Mouse (Mus musculus): Measurements from ENCODE around the gene Aff4. TPM values are rescaled to one million over a fixed set of nuclear protein-coding genes. Genes with fewer than 3 reads are reported as not detected.
"Not testable (repeated sequence)": the region's sequence is repeated elsewhere in the genome, so short reads cannot be mapped to it uniquely, and the experiment has no call there.

The Aff4 gene
- polyA plus RNA-seq, 1 experiment from 2014 or later, result 50.7 TPM

- no peak overlapping the region for H3K27ac ChIP-seq
- H3K4me3 ChIP-seq, result no peak overlapping the region
- no peaks in the 10 kb centered on the region for H3K9me3 ChIP-seq
- no peak for ATAC-seq (ENCODE audit: insufficient number of reproducible peaks, low FRiP score, low TSS enrichment, low read depth)
- no peaks in the 10 kb centered on the region for H3K27me3 ChIP-seq
- 91% methylated on average over 4 of the region's 4 CpGs for WGBS
- H3K4me2 ChIP-seq, result no peak overlapping the region
- H3K4me1 ChIP-seq, result no peaks in the 10 kb centered on the region
- H3K9ac ChIP-seq, result no peak overlapping the region
- peaks cover 86% of the 10 kb centered on the region for H3K36me3 ChIP-seq
These were observed 63.2 kb downstream of the Aff4 start for GRCm38 (mm10) chr11:53413871-53414270.

GRCm38 (mm10) chr11:53418048-53418447 lies 67.4 kb downstream of the Aff4 start:
- no peak overlapping the region for H3K27ac ChIP-seq
- no peak overlapping the region for H3K9ac ChIP-seq
- no peaks in the 10 kb centered on the region for H3K9me3 ChIP-seq
- ATAC-seq (ENCODE audit: insufficient number of reproducible peaks, low FRiP score, low TSS enrichment, low read depth), result no peak
- H3K4me3 ChIP-seq, result no peak overlapping the region
- H3K27me3 ChIP-seq, result no peaks in the 10 kb centered on the region
- no peak overlapping the region for H3K4me2 ChIP-seq
- peaks cover 75% of the 10 kb centered on the region for H3K36me3 ChIP-seq
- H3K4me1 ChIP-seq, result no peaks in the 10 kb centered on the region

- H3K27ac ChIP-seq, result no peak within 1 kb of the TSS
- ATAC-seq (ENCODE audit: insufficient number of reproducible peaks, low FRiP score, low TSS enrichment, low read depth), result no peak
- H3K4me1 ChIP-seq, result no peaks in the 10 kb centered on the region
- H3K4me2 ChIP-seq, result no peak within 1 kb of the TSS
- no peaks in the 10 kb centered on the region for H3K27me3 ChIP-seq
- peaks cover 30% of the 10 kb centered on the region for H3K36me3 ChIP-seq
- H3K9me3 ChIP-seq, result no peaks in the 10 kb centered on the region
- no peak within 1 kb of the TSS for H3K9ac ChIP-seq
- WGBS, result 89% methylated on average over 4 of the region's 4 CpGs
- no peak within 1 kb of the TSS for H3K4me3 ChIP-seq
These were observed 72.4 kb downstream of the Aff4 start, which contains the start of gene Leap2 for GRCm38 (mm10) chr11:53423036-53423435. Gene Leap2, minus strand, starts transcription at chr11:53423170.

- Histone ChIP-seq H3K27me3 (no peaks in the 10 kb centered on the region), H3K27ac (no peak overlapping the region), H3K9ac (no peak overlapping the region), H3K4me3 (no peak overlapping the region), H3K4me1 (peaks cover 7% of the 10 kb centered on the region), H3K9me3 (no peaks in the 10 kb centered on the region), H3K36me3 (peaks cover 24% of the 10 kb centered on the region), H3K4me2 (no peak overlapping the region)
- no peak for ATAC-seq (ENCODE audit: insufficient number of reproducible peaks, low FRiP score, low TSS enrichment, low read depth)
- 73% methylated on average over 2 of the region's 2 CpGs for WGBS
These were observed 74.2 kb downstream of the Aff4 start for GRCm38 (mm10) chr11:53424826-53425225.

GRCm38 (mm10) chr11:53425251-53425650 lies 74.6 kb downstream of the Aff4 start:
- Histone ChIP-seq H3K36me3 (peaks cover 19% of the 10 kb centered on the region), H3K27ac (no peak overlapping the region), H3K27me3 (no peaks in the 10 kb centered on the region), H3K9me3 (no peaks in the 10 kb centered on the region), H3K4me2 (no peak overlapping the region), H3K9ac (no peak overlapping the region), H3K4me1 (peaks cover 10% of the 10 kb centered on the region), H3K4me3 (no peak overlapping the region)
- WGBS, result 62% methylated on average over 3 of the region's 3 CpGs
- no peak for ATAC-seq (ENCODE audit: insufficient number of reproducible peaks, low FRiP score, low TSS enrichment, low read depth)

GRCm38 (mm10) chr11:53425711-53426255 lies 75.2 kb downstream of the Aff4 start:
- H3K27ac ChIP-seq, result no peak overlapping the region
- no peak overlapping the region for H3K9ac ChIP-seq
- H3K4me3 ChIP-seq, result no peak overlapping the region
- H3K4me2 ChIP-seq, result no peak overlapping the region
- H3K36me3 ChIP-seq, result peaks cover 18% of the 10 kb centered on the region
- no peak for ATAC-seq (ENCODE audit: insufficient number of reproducible peaks, low FRiP score, low TSS enrichment, low read depth)
- WGBS, result 82% methylated on average over 6 of the region's 6 CpGs
- no peaks in the 10 kb centered on the region for H3K27me3 ChIP-seq
- no peaks in the 10 kb centered on the region for H3K9me3 ChIP-seq
- H3K4me1 ChIP-seq, result peaks cover 11% of the 10 kb centered on the region

GRCm38 (mm10) chr11:53426914-53427313 lies 76.3 kb downstream of the Aff4 start:
- not testable (repeated sequence) for ATAC-seq (ENCODE audit: insufficient number of reproducible peaks, low FRiP score, low TSS enrichment, low read depth)
- 82% methylated on average over 3 of the region's 3 CpGs for WGBS
- peaks cover 20% of the 10 kb centered on the region for H3K4me1 ChIP-seq

GRCm38 (mm10) chr11:53427993-53428715 lies 77.5 kb downstream of the Aff4 start:
- Histone ChIP-seq H3K27me3 (no peaks in the 10 kb centered on the region), H3K27ac (no peak overlapping the region), H3K36me3 (peaks cover 9% of the 10 kb centered on the region), H3K4me1 (peaks cover 20% of the 10 kb centered on the region), H3K4me3 (no peak overlapping the region), H3K9me3 (no peaks in the 10 kb centered on the region), H3K9ac (no peak overlapping the region), H3K4me2 (no peak overlapping the region)
- WGBS, result 87% methylated on average over 3 of the region's 3 CpGs
- ATAC-seq (ENCODE audit: insufficient number of reproducible peaks, low FRiP score, low TSS enrichment, low read depth), result no peak

More at GRCm38 (mm10) chr11:53426914-53427313, 76.3 kb downstream of the Aff4 start:
- not testable (repeated sequence) for H3K4me3 ChIP-seq, H3K4me2 ChIP-seq, H3K27me3 ChIP-seq, H3K27ac ChIP-seq, H3K36me3 ChIP-seq, H3K9ac ChIP-seq, H3K9me3 ChIP-seq

GRCm38 (mm10) chr11:53428716-53429057 lies 78.1 kb downstream of the Aff4 start:
- Histone ChIP-seq H3K27ac (no peak overlapping the region), H3K9ac (no peak overlapping the region), H3K4me2 (no peak overlapping the region), H3K4me3 (no peak overlapping the region), H3K4me1 (peaks cover 20% of the 10 kb centered on the region), H3K36me3 (peaks cover 9% of the 10 kb centered on the region), H3K9me3 (no peaks in the 10 kb centered on the region), H3K27me3 (no peaks in the 10 kb centered on the region)
- ATAC-seq (ENCODE audit: insufficient number of reproducible peaks, low FRiP score, low TSS enrichment, low read depth), result no peak
- WGBS, result 93% methylated on average over 5 of the region's 5 CpGs

GRCm38 (mm10) chr11:53429182-53429581 lies 78.5 kb downstream of the Aff4 start:
- H3K36me3 ChIP-seq, result peaks cover 9% of the 10 kb centered on the region
- no peak for ATAC-seq (ENCODE audit: insufficient number of reproducible peaks, low FRiP score, low TSS enrichment, low read depth)
- H3K27ac ChIP-seq, result no peak overlapping the region
- 0 out of 2 replicates have a peak overlapping the region, but pooled peaks have one; percentile 84 for H3K4me2 ChIP-seq
- H3K4me3 ChIP-seq, result peak overlapping the region; percentile 89; the same call in 1 of the 2 replicates
- H3K9me3 ChIP-seq, result no peaks in the 10 kb centered on the region
- H3K27me3 ChIP-seq, result no peaks in the 10 kb centered on the region
- H3K4me1 ChIP-seq, result peaks cover 20% of the 10 kb centered on the region
- no peak overlapping the region for H3K9ac ChIP-seq

GRCm38 (mm10) chr11:53430300-53430669 lies 79.7 kb downstream of the Aff4 start:
- H3K27me3 ChIP-seq, result no peaks in the 10 kb centered on the region
- H3K4me1 ChIP-seq, result peaks cover 20% of the 10 kb centered on the region
- peak; percentile 32; the same call in 1 of the 2 replicates for ATAC-seq (ENCODE audit: insufficient number of reproducible peaks, low FRiP score, low TSS enrichment, low read depth)
- H3K9me3 ChIP-seq, result no peaks in the 10 kb centered on the region
- H3K36me3 ChIP-seq, result peaks cover 9% of the 10 kb centered on the region
- H3K4me3 ChIP-seq, result peak overlapping the region; percentile 89
- WGBS, result under 1% methylated on average over 34 of the region's 34 CpGs
- peak overlapping the region; percentile 70 for H3K9ac ChIP-seq
- peak overlapping the region; percentile 84 for H3K4me2 ChIP-seq
- peak overlapping the region; percentile 75 for H3K27ac ChIP-seq

GRCm38 (mm10) chr11:53430670-53431346 lies 80.2 kb downstream of the Aff4 start, which contains the start of the genes Uqcrq and Gdf9:
Gene Uqcrq, minus strand, starts transcription at chr11:53430831.
Gene Gdf9, plus strand, starts transcription at chr11:53431023.
- H3K36me3 ChIP-seq, result peaks cover 9% of the 10 kb centered on the region
- no peaks in the 10 kb centered on the region for H3K9me3 ChIP-seq
- peak within 1 kb of the TSS; percentile 75 for H3K27ac ChIP-seq
- H3K4me3 ChIP-seq, result peak within 1 kb of the TSS; percentile 89
- no peaks in the 10 kb centered on the region for H3K27me3 ChIP-seq
- under 1% methylated on average over 44 of the region's 44 CpGs for WGBS
- H3K4me2 ChIP-seq, result peak within 1 kb of the TSS; percentile 84
- peak; percentile 95 for ATAC-seq (ENCODE audit: insufficient number of reproducible peaks, low FRiP score, low TSS enrichment, low read depth)
- H3K4me1 ChIP-seq, result peaks cover 20% of the 10 kb centered on the region
- peak within 1 kb of the TSS; percentile 70 for H3K9ac ChIP-seq
